Mouse (Mus musculus) heart, postnatal 0 days (tissue): ENCODE measurements at regions not wholly inside any gene's neighbourhood (a gene's known extent, or its start where the extent isn't known, plus 50 kb on each side); places are given as distances from the start of the nearest gene placed in this dataset.

ENCODE experiments used
- ATAC-seq: fragments of 200-750 bp; cut with Nextera tagmentation; 2 replicates; pipeline ENCODE4 v1.8.0; 2017; ENCODE audit warnings: low read depth, moderate number of reproducible peaks, moderate library complexity; ENCODE audit not compliant: insufficient read depth
- DNase-seq: peaks from one replicate; pipeline ENCODE4 v3.0.0-alpha.2; 2016; ENCODE audit warnings: low spot score
- H3K27ac ChIP-seq: fragments of 300-500 bp; sonication (generic); 2 replicates; pipeline ENCODE4 v1.5.1; 2014; ENCODE audit warnings: low read depth, mild to moderate bottlenecking
- H3K27me3 ChIP-seq: fragments of 300-500 bp; sonication (generic); 2 replicates; pipeline ENCODE4 v1.6.1; 2014; ENCODE audit warnings: low read length, mixed read lengths; ENCODE audit not compliant: control insufficient read depth, insufficient read depth
- H3K36me3 ChIP-seq: fragments of 300-500 bp; sonication (generic); replicated peaks from 2 replicates; pipeline ENCODE4 v1.6.1; 2014; ENCODE audit warnings: low read length, mixed read lengths; ENCODE audit not compliant: control insufficient read depth, insufficient read depth
- H3K4me1 ChIP-seq: fragments of 300-500 bp; sonication (generic); 2 replicates; pipeline ENCODE4 v1.6.1; 2014; ENCODE audit warnings: antibody characterized with exemption; ENCODE audit not compliant: control insufficient read depth, insufficient read depth
- H3K4me2 ChIP-seq: fragments of 300-500 bp; sonication (generic); 2 replicates; pipeline ENCODE4 v1.6.1; 2014; ENCODE audit warnings: low read depth, mild to moderate bottlenecking, low read length, moderate library complexity
- H3K4me3 ChIP-seq: fragments of 300-500 bp; sonication (generic); 2 replicates; pipeline ENCODE4 v1.5.1; 2014; ENCODE audit warnings: low read depth, low read length
- H3K9ac ChIP-seq: fragments of 300-500 bp; sonication (generic); replicated peaks from 2 replicates; pipeline ENCODE4 v1.6.1; 2014; ENCODE audit warnings: low read depth, low read length, mixed read lengths
- H3K9me3 ChIP-seq: fragments of 300-500 bp; sonication (generic); replicated peaks from 2 replicates; pipeline ENCODE4 v1.6.1; 2016; ENCODE audit warnings: low read length; ENCODE audit not compliant: control insufficient read depth
- CTCF ChIP-seq: IDR thresholded peaks from 2 replicates; pipeline ENCODE4 v1.5.1; 2016; ENCODE audit warnings: antibody characterized with exemption, control low read depth, low read depth
- EP300 ChIP-seq: IDR thresholded peaks from 2 replicates; pipeline ENCODE4 v1.6.1; 2016; ENCODE audit warnings: antibody characterized with exemption, low read depth
- WGBS: fragments of 180-500 bp; shearing (Covaris S2); extraction: QIAGEN DNeasy Blood & Tissue Kit; methylation state at CpG from one replicate; pipeline ENCODE4 v1.1.7; 2014; 5-methylcytosine and 5-hydroxymethylcytosine counted together

GRCm38 (mm10) chr2:48432545-48432944, 381.4 kb upstream of the Acvr2a start:
- Histone ChIP-seq H3K36me3 (no peaks in the 10 kb centered on the region), H3K4me3 (no peak overlapping the region), H3K9me3 (no peaks in the 10 kb centered on the region), H3K27me3 (no peaks in the 10 kb centered on the region), H3K9ac (no peak overlapping the region), H3K4me2 (no peak overlapping the region), H3K4me1 (no peaks in the 10 kb centered on the region), H3K27ac (no peak overlapping the region)
- DNase-seq = no peak
- no peak for TF ChIP-seq CTCF
- TF ChIP-seq EP300 = no peak
- 76% methylated on average over 1 of the region's 1 CpGs for WGBS
- no peak for ATAC-seq

GRCm38 (mm10) chr2:48441296-48441990, 372.5 kb upstream of the Acvr2a start:
- Histone ChIP-seq H3K4me2 (no peak overlapping the region), H3K9ac (no peak overlapping the region), H3K27me3 (no peaks in the 10 kb centered on the region), H3K4me1 (peaks cover 9% of the 10 kb centered on the region), H3K4me3 (no peak overlapping the region), H3K36me3 (no peaks in the 10 kb centered on the region), H3K27ac (peak overlapping the region; percentile 48; the same call in 1 of the 2 replicates), H3K9me3 (no peaks in the 10 kb centered on the region)
- DNase-seq (peak; percentile 27), ATAC-seq (peak; percentile 79)
- WGBS = 56% methylated on average over 11 of the region's 11 CpGs
- TF ChIP-seq EP300 = no peak
- 0 out of 2 replicates have a peak, but pooled peaks have one; percentile 5 for TF ChIP-seq CTCF

GRCm38 (mm10) chr2:48441991-48442544, 371.8 kb upstream of the Acvr2a start:
- H3K4me2 ChIP-seq = no peak overlapping the region
- no peaks in the 10 kb centered on the region for H3K9me3 ChIP-seq
- ATAC-seq (no peak), DNase-seq (no peak)
- no peak overlapping the region for H3K9ac ChIP-seq
- 77% methylated on average over 10 of the region's 10 CpGs for WGBS
- no peak for TF ChIP-seq CTCF
- no peak for TF ChIP-seq EP300
- no peak overlapping the region; the same call in 1 of the 2 replicates for H3K27ac ChIP-seq
- H3K4me1 ChIP-seq = peaks cover 9% of the 10 kb centered on the region
- H3K27me3 ChIP-seq = no peaks in the 10 kb centered on the region
- H3K36me3 ChIP-seq = no peaks in the 10 kb centered on the region
- H3K4me3 ChIP-seq = no peak overlapping the region

GRCm38 (mm10) chr2:48445898-48446604, 367.9 kb upstream of the Acvr2a start:
- ATAC-seq = no peak

GRCm38 (mm10) chr2:48446617-48447016, 367.3 kb upstream of the Acvr2a start:
- Histone ChIP-seq H3K27me3 (no peaks in the 10 kb centered on the region), H3K27ac (no peak overlapping the region), H3K9me3 (no peaks in the 10 kb centered on the region), H3K36me3 (no peaks in the 10 kb centered on the region), H3K4me3 (no peak overlapping the region), H3K9ac (no peak overlapping the region), H3K4me2 (no peak overlapping the region), H3K4me1 (peaks cover 1% of the 10 kb centered on the region)
- no peak for DNase-seq
- no peak for ATAC-seq
- 73% methylated on average over 5 of the region's 5 CpGs for WGBS
- TF ChIP-seq EP300 (no peak), CTCF (no peak)

More at GRCm38 (mm10) chr2:48445898-48446604, 367.9 kb upstream of the Acvr2a start:
- Histone ChIP-seq H3K9ac (no peak overlapping the region), H3K27me3 (no peaks in the 10 kb centered on the region), H3K36me3 (no peaks in the 10 kb centered on the region), H3K4me3 (no peak overlapping the region), H3K4me2 (no peak overlapping the region), H3K9me3 (no peaks in the 10 kb centered on the region), H3K27ac (no peak overlapping the region), H3K4me1 (peaks cover 7% of the 10 kb centered on the region)
- DNase-seq = no peak
- TF ChIP-seq CTCF (no peak), EP300 (no peak)
- 47% methylated on average over 5 of the region's 5 CpGs for WGBS
